Mouse (Mus musculus): ENCODE measurements around the gene Shisa2.

GRCm38 (mm10) chr14:59638906-59639703 lies 14.0 kb downstream of the Shisa2 start:
- TF ChIP-seq GATA1 (IDR thresholded peaks at IDR 0.05; ENCODE audit: low read length) (no peak), TAL1 (IDR thresholded peaks at IDR 0.05; ENCODE audit: low read length) (no peak)
